Mouse (Mus musculus): Measurements from ENCODE around the gene Il1rn. TPM values are rescaled to one million over a fixed set of nuclear protein-coding genes. Genes with fewer than 3 reads are reported as not detected.

Il1rn gene
- polyA plus RNA-seq, 1 experiment from 2014 or later, result 0.08 TPM

DNA sequence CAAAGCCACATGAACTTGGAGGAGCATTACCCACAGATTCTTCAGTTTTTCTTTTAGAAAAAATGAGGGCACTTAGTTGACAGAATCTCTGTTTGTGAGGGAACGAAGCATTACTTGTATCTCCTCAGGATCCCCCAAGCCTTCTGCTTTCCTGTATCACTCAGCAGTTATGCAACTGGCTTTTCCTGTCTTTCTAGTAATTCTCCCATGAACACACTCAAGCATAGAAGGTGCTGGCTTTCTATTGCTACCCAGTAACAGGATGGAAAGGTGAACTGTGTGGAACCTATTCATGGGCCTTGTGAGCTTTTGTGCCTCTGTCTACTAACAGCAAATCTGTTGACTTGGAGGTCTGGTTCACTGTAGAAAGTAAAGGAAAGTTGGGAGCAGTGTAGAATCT, 11.3 kb downstream of the Il1rn start:
- Histone ChIP-seq H3K9me3 (replicated peaks) (no peaks in the 10 kb centered on the region), H3K4me3 (no peak overlapping the region), H3K27ac (ENCODE audit: poor library complexity, severe bottlenecking) (no peak overlapping the region), H3K9ac (no peak overlapping the region), H3K36me3 (no peaks in the 10 kb centered on the region), H3K27me3 (replicated peaks) (no peaks in the 10 kb centered on the region), H3K4me2 (no peak overlapping the region), H3K4me1 (replicated peaks) (no peaks in the 10 kb centered on the region)
- no peak for ATAC-seq (ENCODE audit: insufficient number of reproducible peaks, low FRiP score)
- WGBS, result 76% methylated on average over 1 of the region's 1 CpGs

DNA sequence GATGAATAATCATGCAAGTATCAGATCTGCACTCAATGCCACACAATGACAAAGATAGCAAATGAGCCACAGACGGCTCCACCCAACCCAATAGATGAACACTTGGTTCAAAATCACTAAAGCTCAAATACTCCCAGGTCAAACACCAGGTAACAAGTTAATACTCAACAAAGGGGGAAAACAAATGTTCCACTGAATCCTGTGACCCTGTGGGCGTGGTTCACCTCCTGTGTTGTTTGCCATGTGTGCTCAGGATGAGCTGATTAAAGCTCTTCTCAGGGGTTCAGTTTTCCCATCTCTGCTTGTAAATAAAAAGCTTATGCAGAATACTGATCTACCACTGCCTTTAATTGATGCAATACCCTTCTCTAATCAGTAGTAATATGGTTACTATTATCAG, 14.5 kb downstream of the Il1rn start:
- no peak for ATAC-seq (ENCODE audit: insufficient number of reproducible peaks, low FRiP score)
- Histone ChIP-seq H3K4me3 (no peak overlapping the region), H3K27ac (ENCODE audit: poor library complexity, severe bottlenecking) (no peak overlapping the region), H3K9me3 (replicated peaks) (no peaks in the 10 kb centered on the region), H3K4me2 (no peak overlapping the region), H3K36me3 (no peaks in the 10 kb centered on the region), H3K27me3 (replicated peaks) (no peaks in the 10 kb centered on the region), H3K4me1 (replicated peaks) (no peaks in the 10 kb centered on the region), H3K9ac (no peak overlapping the region)
- 72% methylated on average over 2 of the region's 2 CpGs for WGBS

DNA sequence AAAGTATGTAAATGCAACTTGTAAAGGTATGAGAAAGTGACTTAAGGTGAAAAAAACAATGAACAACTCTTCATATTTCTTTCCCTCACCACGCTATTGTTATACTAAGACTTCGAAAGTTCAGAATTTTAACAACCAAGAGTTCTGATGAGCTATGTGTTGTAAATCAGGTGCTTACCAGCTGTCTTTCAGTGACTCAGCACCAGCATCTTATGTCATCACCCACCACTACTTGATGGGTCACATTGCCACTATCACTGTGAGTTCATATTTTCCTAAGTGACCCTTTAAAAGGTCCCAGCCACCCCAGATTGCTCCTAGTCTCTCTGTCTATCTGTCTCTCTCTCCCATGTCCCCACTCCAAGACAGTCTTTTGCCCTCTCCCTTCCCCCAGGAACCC, 16.4 kb downstream of the Il1rn start:
- 87% methylated on average over 2 of the region's 2 CpGs for WGBS
- no peaks in the 10 kb centered on the region for H3K4me1 ChIP-seq (replicated peaks)
- no peaks in the 10 kb centered on the region for H3K9me3 ChIP-seq (replicated peaks)
- no peak for ATAC-seq (ENCODE audit: insufficient number of reproducible peaks, low FRiP score)
- H3K4me2 ChIP-seq, result no peak overlapping the region
- no peak overlapping the region for H3K27ac ChIP-seq (ENCODE audit: poor library complexity, severe bottlenecking)
- H3K9ac ChIP-seq, result no peak overlapping the region
- no peaks in the 10 kb centered on the region for H3K36me3 ChIP-seq
- H3K4me3 ChIP-seq, result no peak overlapping the region
- H3K27me3 ChIP-seq (replicated peaks), result no peaks in the 10 kb centered on the region

DNA sequence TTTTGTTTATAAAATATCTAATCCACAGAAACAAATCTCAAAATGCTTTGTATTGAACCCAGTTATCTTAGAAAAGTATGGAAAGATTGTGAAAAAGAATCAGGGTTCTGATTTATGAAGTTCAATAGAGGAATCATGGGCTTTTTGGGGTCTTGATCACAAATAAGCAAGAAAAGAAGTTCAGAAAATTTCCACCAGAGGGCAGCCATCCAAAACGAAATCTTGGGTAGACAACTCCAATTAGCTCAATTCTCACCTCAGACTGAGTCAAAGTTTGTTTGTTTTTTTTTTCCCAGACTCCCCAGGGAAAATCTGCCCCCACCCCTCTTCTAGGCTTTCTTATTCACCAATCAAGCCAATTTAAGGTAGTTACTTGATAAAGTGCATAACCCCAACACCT, 21.0 kb downstream of the Il1rn start:
- no peak overlapping the region for H3K4me3 ChIP-seq
- 0% methylated on average over 1 of the region's 1 CpGs for WGBS
- no peaks in the 10 kb centered on the region for H3K9me3 ChIP-seq (replicated peaks)
- no peaks in the 10 kb centered on the region for H3K4me1 ChIP-seq (replicated peaks)
- no peak overlapping the region for H3K27ac ChIP-seq (ENCODE audit: poor library complexity, severe bottlenecking)
- no peak for ATAC-seq (ENCODE audit: insufficient number of reproducible peaks, low FRiP score)
- no peaks in the 10 kb centered on the region for H3K36me3 ChIP-seq
- no peak overlapping the region for H3K9ac ChIP-seq
- H3K27me3 ChIP-seq (replicated peaks), result peaks cover 8% of the 10 kb centered on the region
- no peak overlapping the region for H3K4me2 ChIP-seq

DNA sequence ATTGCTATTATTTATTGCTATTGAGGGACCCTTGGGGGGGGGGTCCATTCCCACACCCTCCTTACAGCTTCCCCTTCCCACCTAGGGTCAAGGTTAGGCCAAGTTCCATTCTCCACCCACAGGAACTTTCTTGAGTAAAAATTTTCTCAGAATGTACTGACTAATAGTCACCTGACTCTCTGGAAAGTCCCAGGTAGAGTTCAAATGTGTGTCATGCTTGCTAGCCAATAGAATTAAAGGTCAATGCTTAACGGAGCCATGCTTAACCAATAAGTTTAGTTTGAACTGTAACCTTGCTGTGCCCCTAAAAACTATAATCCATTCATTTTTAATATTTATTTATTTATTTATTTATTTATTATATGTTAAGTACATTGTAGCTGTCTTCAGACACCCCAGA, 22.7 kb downstream of the Il1rn start:
- ATAC-seq (ENCODE audit: insufficient number of reproducible peaks, low FRiP score), result no peak
- no peaks in the 10 kb centered on the region for H3K4me1 ChIP-seq (replicated peaks)
- H3K4me3 ChIP-seq, result no peak overlapping the region
- 80% methylated on average over 1 of the region's 1 CpGs for WGBS
- no peaks in the 10 kb centered on the region for H3K9me3 ChIP-seq (replicated peaks)
- peaks cover 8% of the 10 kb centered on the region for H3K27me3 ChIP-seq (replicated peaks)
- no peak overlapping the region for H3K27ac ChIP-seq (ENCODE audit: poor library complexity, severe bottlenecking)
- H3K9ac ChIP-seq, result no peak overlapping the region
- no peak overlapping the region for H3K4me2 ChIP-seq
- no peaks in the 10 kb centered on the region for H3K36me3 ChIP-seq

DNA sequence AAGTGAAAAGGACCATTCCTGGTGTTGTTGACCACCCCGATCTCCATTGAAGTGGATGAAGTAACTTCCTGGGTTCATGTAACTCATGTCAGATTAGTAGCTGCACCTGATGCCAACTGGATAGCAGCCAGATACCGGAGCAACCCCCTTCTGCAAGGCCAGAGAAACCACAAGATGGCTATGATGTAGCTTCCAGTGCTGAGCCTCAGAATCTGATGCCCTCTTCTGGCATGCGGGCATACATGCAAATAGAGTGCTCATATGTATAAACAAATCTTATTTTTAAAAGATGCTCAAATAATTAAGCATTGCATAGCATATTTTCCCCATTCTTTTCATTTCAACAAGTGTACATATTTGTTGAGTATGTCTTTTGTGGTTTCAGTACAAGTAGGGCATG, 27.2 kb downstream of the Il1rn start:
- Histone ChIP-seq H3K4me3 (no peak overlapping the region), H3K27me3 (replicated peaks) (peaks cover 15% of the 10 kb centered on the region), H3K27ac (ENCODE audit: poor library complexity, severe bottlenecking) (no peak overlapping the region), H3K4me1 (replicated peaks) (peaks cover 3% of the 10 kb centered on the region; the same call in 1 of the 2 replicates), H3K9ac (no peak overlapping the region), H3K9me3 (replicated peaks) (no peaks in the 10 kb centered on the region), H3K4me2 (no peak overlapping the region), H3K36me3 (no peaks in the 10 kb centered on the region)
- ATAC-seq (ENCODE audit: insufficient number of reproducible peaks, low FRiP score), result no peak
- 75% methylated on average over 3 of the region's 3 CpGs for WGBS

DNA sequence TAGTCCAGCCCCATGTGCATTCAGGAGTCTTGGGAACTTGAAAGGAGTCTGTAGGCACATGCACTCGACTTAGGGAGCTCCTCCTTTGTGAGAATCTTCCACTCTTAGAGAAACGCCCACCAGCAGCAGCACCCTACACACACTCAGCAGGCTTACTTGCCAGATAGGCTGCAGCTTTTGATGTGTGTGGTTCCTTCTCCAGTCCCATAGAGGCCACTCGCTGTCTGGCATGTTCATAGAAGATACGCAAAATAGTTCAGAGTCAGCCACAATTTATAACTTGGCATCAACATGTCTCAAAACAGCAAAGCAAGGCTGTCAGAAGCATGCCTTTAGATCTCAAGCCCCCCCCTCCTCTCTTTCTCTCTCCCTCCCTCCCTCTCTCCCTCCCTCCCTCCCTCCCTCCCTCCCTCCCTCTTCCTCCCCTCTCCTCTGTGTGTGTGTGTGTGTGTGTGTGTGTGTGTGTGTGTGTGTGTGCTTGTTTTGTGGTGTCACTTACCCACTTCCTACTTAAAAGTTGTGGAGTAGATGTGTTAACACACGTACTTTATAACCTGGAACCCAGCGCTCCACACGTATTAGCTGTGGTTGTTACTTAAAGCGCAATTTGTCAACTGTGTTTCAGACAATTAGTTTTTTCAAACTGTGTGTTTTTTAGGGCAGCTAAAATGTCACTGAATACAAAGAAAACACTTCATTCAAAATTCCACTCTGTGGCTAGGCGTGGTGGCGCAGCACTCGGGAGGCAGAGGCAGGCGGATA, 29.7 kb downstream of the Il1rn start:
- Histone ChIP-seq H3K27ac (ENCODE audit: poor library complexity, severe bottlenecking) (no peak overlapping the region), H3K4me2 (no peak overlapping the region), H3K4me3 (no peak overlapping the region), H3K27me3 (replicated peaks) (peaks cover 15% of the 10 kb centered on the region), H3K9me3 (replicated peaks) (no peaks in the 10 kb centered on the region), H3K36me3 (no peaks in the 10 kb centered on the region), H3K9ac (no peak overlapping the region), H3K4me1 (replicated peaks) (peaks cover 3% of the 10 kb centered on the region; the same call in 1 of the 2 replicates)
- 73% methylated on average over 12 of the region's 12 CpGs for WGBS
- ATAC-seq (ENCODE audit: insufficient number of reproducible peaks, low FRiP score), result no peak

DNA sequence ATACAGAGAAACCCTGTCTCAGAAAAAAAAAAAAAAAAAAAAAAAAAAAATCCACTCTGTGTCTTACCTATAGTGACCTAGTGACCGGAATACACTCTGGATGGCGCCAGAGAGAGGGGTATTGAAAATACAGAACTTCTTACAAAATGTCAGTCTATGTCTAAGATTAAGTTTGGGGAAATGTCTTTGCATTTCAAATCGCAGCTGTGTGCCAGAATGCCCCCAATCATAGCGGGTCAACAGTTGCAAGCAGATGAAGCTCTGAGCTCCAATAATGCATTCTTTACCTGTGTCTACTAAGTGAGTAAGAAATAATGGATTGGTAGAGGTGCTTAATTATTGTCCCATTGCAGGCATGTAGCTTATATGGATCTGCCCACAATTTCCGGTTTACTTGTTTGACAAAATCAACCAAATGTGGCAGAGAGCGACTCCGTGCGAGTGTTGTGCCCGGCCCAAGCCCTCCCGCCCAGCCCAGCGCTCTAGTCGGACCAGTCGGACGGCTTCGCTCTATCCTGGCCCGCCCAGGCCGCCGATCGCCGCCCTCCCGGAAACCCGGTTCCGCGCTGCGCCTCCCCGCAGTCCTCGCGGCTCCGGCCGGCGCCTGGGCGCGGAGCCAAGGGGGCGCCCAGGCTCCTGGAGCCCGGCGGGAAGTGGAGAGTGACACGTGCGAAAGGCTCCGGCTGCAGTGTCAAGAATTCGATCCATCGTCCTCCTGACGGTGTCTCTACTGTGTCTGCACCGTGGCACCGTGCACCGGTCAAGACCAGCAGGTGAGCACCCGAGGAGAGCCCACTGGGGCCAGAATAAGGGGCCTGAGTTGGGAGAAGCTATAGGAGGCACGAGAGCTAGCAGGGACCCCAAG, 30.6 kb downstream of the Il1rn start, which contains the start of gene Psd4:
Gene Psd4 (plus strand): TSS at position 551 of the 865 bp plus-strand sequence.
- Histone ChIP-seq H3K4me2 (peak within 1 kb of the TSS; percentile 69), H3K9me3 (replicated peaks) (no peaks in the 10 kb centered on the region), H3K4me1 (replicated peaks) (peaks cover 3% of the 10 kb centered on the region; the same call in 1 of the 2 replicates), H3K36me3 (no peaks in the 10 kb centered on the region), H3K9ac (no peak within 1 kb of the TSS; the same call in 1 of the 2 replicates), H3K27ac (ENCODE audit: poor library complexity, severe bottlenecking) (no peak within 1 kb of the TSS), H3K4me3 (peak within 1 kb of the TSS; percentile 41), H3K27me3 (replicated peaks) (peaks cover 9% of the 10 kb centered on the region)
- peak; percentile 87 for ATAC-seq (ENCODE audit: insufficient number of reproducible peaks, low FRiP score)
- WGBS, result 4% methylated on average over 42 of the region's 47 CpGs

DNA sequence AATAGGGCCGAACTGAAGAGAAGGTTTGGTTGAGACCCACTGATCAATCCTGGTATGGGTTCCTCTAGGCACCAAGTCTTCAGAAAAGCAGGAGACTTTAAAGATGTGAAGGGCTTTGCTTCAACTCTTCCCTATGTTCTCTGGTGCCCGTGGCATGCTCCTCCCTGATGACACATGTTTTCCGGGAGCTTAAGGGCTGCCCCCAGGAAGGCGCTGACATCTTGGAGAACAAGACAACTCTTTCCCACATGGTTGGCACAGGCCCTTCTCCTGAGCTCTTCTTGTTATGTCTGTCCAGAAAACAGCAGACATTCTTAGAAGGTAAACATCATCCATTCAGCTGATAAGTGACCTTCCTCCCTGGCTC, 31.2 kb downstream of the Il1rn start:
- no peaks in the 10 kb centered on the region for H3K36me3 ChIP-seq
- no peak overlapping the region for H3K27ac ChIP-seq (ENCODE audit: poor library complexity, severe bottlenecking)
- H3K4me1 ChIP-seq (replicated peaks), result peaks cover 3% of the 10 kb centered on the region; the same call in 1 of the 2 replicates
- H3K4me2 ChIP-seq, result peak overlapping the region; percentile 69
- peaks cover 7% of the 10 kb centered on the region for H3K27me3 ChIP-seq (replicated peaks)
- no peak for ATAC-seq (ENCODE audit: insufficient number of reproducible peaks, low FRiP score)
- WGBS, result 47% methylated on average over 4 of the region's 4 CpGs
- H3K9ac ChIP-seq, result no peak overlapping the region
- H3K4me3 ChIP-seq, result peak overlapping the region; percentile 41
- no peaks in the 10 kb centered on the region for H3K9me3 ChIP-seq (replicated peaks)

DNA sequence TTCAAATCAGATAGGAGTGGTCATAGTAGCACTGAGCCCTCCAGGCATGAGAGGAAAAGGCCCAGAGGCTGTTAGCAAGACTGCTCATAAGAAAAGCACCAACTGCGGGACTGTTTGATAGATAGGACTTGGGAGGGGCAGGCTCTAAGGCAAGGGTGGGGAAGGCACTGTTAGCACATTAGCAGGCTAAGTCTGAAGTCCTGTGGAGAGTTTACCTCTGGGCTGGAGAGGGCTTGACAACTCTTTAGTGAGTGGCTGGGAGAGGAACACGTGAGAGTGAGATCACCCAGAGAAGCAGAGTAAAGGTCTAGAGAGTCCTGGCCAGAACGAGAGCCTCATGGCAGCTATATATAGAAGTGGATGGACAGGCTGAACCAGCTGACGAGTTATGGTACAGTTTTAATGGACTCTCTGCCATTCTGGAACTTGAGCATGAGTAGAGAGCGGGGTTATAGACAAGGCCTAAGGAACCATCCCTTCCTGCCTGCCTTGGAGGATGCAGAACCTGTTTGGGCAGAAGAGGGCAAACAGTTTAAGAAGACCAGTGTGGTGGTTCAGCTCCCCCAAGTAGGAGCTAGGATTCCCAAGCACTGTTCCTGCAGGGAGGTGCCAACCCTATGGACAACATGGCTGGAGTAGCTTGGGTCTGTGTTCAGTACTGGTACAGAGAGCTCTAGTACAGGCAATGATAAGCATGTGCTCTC, 42.2 kb downstream of the Il1rn start:
- H3K4me2 ChIP-seq, result no peak overlapping the region
- no peaks in the 10 kb centered on the region for H3K4me1 ChIP-seq (replicated peaks)
- no peak overlapping the region for H3K27ac ChIP-seq (ENCODE audit: poor library complexity, severe bottlenecking)
- no peaks in the 10 kb centered on the region for H3K36me3 ChIP-seq
- H3K4me3 ChIP-seq, result no peak overlapping the region
- WGBS, result 56% methylated on average over 5 of the region's 5 CpGs
- no peaks in the 10 kb centered on the region for H3K9me3 ChIP-seq (replicated peaks)
- no peak overlapping the region for H3K9ac ChIP-seq
- no peak; the same call in 1 of the 2 replicates for ATAC-seq (ENCODE audit: insufficient number of reproducible peaks, low FRiP score)
- no peaks in the 10 kb centered on the region for H3K27me3 ChIP-seq (replicated peaks)

All from heart, embryonic 12.5 days (tissue).